Mouse (Mus musculus) ES-E14 (cell line): ENCODE measurements around the gene Paqr7. TPM values are rescaled to one million over a fixed set of nuclear protein-coding genes. Genes with fewer than 3 reads are reported as not detected.

Source experiments
- DNase-seq: peaks from one replicate; pipeline ENCODE4 v3.0.0-alpha.2; 2013; ENCODE audit warnings: low read depth, low spot score
- H3K27ac ChIP-seq: 2 replicates; pipeline ENCODE4 v1.5.1; 2012; ENCODE audit warnings: low read depth, mild to moderate bottlenecking, low read length, moderate library complexity, mixed read lengths; ENCODE audit not compliant: poor library complexity, insufficient read depth, severe bottlenecking
- H3K36me3 ChIP-seq: 2 replicates; pipeline ENCODE4 v1.6.1; 2012; ENCODE audit warnings: mild to moderate bottlenecking, low read length, moderate library complexity, mixed read lengths; ENCODE audit not compliant: control insufficient read depth, poor library complexity, insufficient read depth, severe bottlenecking
- H3K4me1 ChIP-seq, 2 experiments: fragments of 150-350 bp in 1 of 2; sonication (generic) in 1 of 2; 2 replicates each; pipeline ENCODE4 v1.6.1; 2012; ENCODE audit warnings: low read length in 2 of 2, mild to moderate bottlenecking in 1 of 2, mixed read lengths in 1 of 2; ENCODE audit not compliant: control insufficient read depth in 2 of 2, insufficient read depth in 2 of 2, poor library complexity in 1 of 2
- H3K4me3 ChIP-seq, 2 experiments: fragments of 150-350 bp in 1 of 2; sonication (generic) in 1 of 2; 2 replicates each; pipeline ENCODE4 v1.5.1; 2012; ENCODE audit warnings: low read length in 2 of 2, low read depth in 1 of 2, mild to moderate bottlenecking in 1 of 2, mixed read lengths in 1 of 2; ENCODE audit not compliant: insufficient read depth in 1 of 2, poor library complexity in 1 of 2, severe bottlenecking in 1 of 2
- H3K9ac ChIP-seq: 2 replicates; pipeline ENCODE4 v1.6.1; 2012; ENCODE audit warnings: low read depth, mild to moderate bottlenecking, low read length, mixed read lengths; ENCODE audit not compliant: poor library complexity, insufficient read depth, severe bottlenecking
- H3K9me3 ChIP-seq: fragments of 150-350 bp; sonication (generic); 2 replicates; pipeline ENCODE4 v1.6.1; 2012; ENCODE audit warnings: low read depth, mild to moderate bottlenecking, low read length; ENCODE audit not compliant: control insufficient read depth, insufficient read depth
- CHD2 ChIP-seq: IDR thresholded peaks from 2 replicates; pipeline ENCODE4 v1.6.1; 2014; ENCODE audit warnings: mild to moderate bottlenecking, low read depth, low read length, inconsistent platforms
- HCFC1 ChIP-seq: IDR thresholded peaks from 2 replicates; pipeline ENCODE4 v1.6.1; 2012; ENCODE audit warnings: low read length, inconsistent platforms, borderline replicate concordance; ENCODE audit not compliant: insufficient read depth
- MAFK ChIP-seq: IDR thresholded peaks from 2 replicates; pipeline ENCODE4 v1.6.1; 2014; ENCODE audit warnings: mild to moderate bottlenecking, low read depth, low read length, inconsistent platforms; ENCODE audit not compliant: insufficient read depth
- ZC3H11A ChIP-seq: IDR thresholded peaks from 2 replicates; pipeline ENCODE4 v1.6.1; 2012; ENCODE audit warnings: low read depth, mild to moderate bottlenecking, inconsistent platforms, low read length, borderline replicate concordance
- ZNF384 ChIP-seq: IDR thresholded peaks from 2 replicates; pipeline ENCODE4 v1.6.1; 2012; ENCODE audit warnings: low read depth, low read length, inconsistent platforms
- in situ Hi-C, 2 experiments: fragments of 600-800 bp; cut with MboI; formaldehyde crosslinking; loops; one replicate each; pipeline ENCODE4 v1.15.1; 2025; ENCODE audit warnings: low sequenced_read_pairs in 2 of 2, inconsistent platforms in 1 of 2; ENCODE audit not compliant: unreplicated experiment in 2 of 2
- total RNA-seq: library from RNA; depleted of rRNA; stranded (reverse); fragments of 300-350 nt; gene quantifications from 2 replicates; pipeline ENCODE4 v1.2.3, GENCODE M21; 2012

The Paqr7 gene
- total RNA-seq, 1 experiment = 4.8 TPM

DNA sequence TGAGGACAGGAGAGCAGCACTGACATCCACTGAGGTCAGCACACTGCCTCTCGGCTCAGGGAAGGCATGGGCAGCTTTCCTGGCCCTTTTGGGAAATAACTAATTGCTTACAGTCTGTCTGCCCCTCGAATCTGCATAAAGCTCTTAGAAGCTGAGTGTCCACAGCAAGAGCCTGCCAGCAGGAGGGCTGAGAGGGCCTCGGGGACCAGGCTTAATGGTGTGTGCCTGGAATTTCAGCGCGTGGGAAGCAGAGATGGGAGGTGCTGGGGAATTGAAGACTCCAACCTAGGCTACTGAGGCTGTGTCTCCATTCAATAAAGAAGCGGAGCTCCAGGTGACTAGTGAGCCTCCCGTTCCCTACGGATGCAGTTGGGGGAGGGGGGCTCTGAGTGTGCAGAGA is 22.3 kb upstream of the Paqr7 start:
- peaks cover 32% of the 10 kb centered on the region for H3K36me3 ChIP-seq
- H3K4me1 ChIP-seq = peaks cover 0 to 12% of the 10 kb centered on the region in 2 experiments; a peak in 3 of 4 replicates
- in situ Hi-C loops = no loop called here
- no peak for DNase-seq
- H3K4me3 ChIP-seq = no peak overlapping the region
- H3K9ac ChIP-seq = no peak overlapping the region
- H3K27ac ChIP-seq = no peak overlapping the region; the same call in 1 of the 2 replicates
- no peaks in the 10 kb centered on the region for H3K9me3 ChIP-seq
- TF ChIP-seq CHD2 (no peak), MAFK (no peak), ZC3H11A (no peak), ZNF384 (no peak), HCFC1 (no peak)

DNA sequence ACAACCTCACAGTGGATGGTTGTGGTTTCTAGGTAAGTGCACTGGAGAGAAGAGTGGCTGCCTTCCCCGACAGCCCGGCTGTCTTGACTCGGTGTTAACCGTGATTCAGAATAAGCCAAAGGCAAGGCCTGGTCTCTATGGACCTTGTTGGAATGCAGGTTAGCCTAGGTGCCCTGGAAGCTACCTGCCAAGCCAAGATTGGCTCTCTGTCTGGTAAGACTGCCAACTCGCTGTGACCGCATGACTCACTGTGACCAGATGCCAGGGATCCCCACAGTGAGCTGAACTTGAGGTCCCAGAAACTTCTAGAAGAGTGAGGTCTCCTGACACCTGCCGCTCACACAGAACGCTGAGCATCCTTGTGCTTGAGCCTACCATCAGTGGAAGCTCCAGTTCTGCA is 19.6 kb upstream of the Paqr7 start:
- H3K27ac ChIP-seq = no peak overlapping the region
- H3K9me3 ChIP-seq = no peaks in the 10 kb centered on the region
- H3K36me3 ChIP-seq = peaks cover 24% of the 10 kb centered on the region
- TF ChIP-seq MAFK (no peak), HCFC1 (no peak), CHD2 (no peak), ZNF384 (no peak), ZC3H11A (no peak)
- H3K4me1 ChIP-seq = peaks cover 0 to 15% of the 10 kb centered on the region in 2 experiments; a peak in 3 of 4 replicates
- H3K9ac ChIP-seq = no peak overlapping the region
- DNase-seq = no peak
- in situ Hi-C loops = loop anchor here in 1 of 2 experiments (5.0 kb wide), 1 partner anchor 70 kb away; no protein-coding TSS in a partner anchor
- no peak overlapping the region for H3K4me3 ChIP-seq

DNA sequence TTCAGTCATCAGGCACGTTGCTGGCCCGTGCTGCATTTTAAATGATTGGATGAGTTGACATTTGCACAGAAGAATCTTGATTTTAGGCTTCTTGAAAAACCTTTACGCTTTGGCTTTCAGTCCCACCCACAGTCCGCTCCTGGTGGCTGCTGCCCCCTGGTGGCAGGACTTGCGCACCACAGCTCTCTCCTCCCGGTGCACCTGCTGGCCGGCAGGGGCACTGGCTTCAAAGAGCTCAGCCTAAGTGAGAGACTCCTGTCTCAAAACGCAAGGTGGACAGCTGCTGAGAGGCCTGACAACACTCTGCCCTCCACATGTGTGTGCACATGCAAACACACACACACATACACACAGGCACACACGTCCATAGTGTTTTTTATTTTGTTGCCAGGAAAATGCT is 18.5 kb upstream of the Paqr7 start:
- H3K4me1 ChIP-seq = peaks cover 0 to 14% of the 10 kb centered on the region in 2 experiments; a peak in 3 of 4 replicates
- H3K9ac ChIP-seq = no peak overlapping the region
- peak; percentile 78 for DNase-seq
- in situ Hi-C loops = loop anchor here in 1 of 2 experiments (5.0 kb wide), 1 partner anchor 71 kb away; no protein-coding TSS in a partner anchor
- no peak overlapping the region for H3K27ac ChIP-seq
- TF ChIP-seq CHD2 = no peak
- peak; percentile 57; the same call in 1 of the 2 replicates for TF ChIP-seq ZNF384
- TF ChIP-seq HCFC1 = peak; percentile 66; the same call in 1 of the 2 replicates
- no peak for TF ChIP-seq MAFK
- TF ChIP-seq ZC3H11A = peak; percentile 94; the same call in 1 of the 2 replicates
- H3K4me3 ChIP-seq = no peak overlapping the region
- H3K9me3 ChIP-seq = no peaks in the 10 kb centered on the region
- peaks cover 19% of the 10 kb centered on the region for H3K36me3 ChIP-seq

DNA sequence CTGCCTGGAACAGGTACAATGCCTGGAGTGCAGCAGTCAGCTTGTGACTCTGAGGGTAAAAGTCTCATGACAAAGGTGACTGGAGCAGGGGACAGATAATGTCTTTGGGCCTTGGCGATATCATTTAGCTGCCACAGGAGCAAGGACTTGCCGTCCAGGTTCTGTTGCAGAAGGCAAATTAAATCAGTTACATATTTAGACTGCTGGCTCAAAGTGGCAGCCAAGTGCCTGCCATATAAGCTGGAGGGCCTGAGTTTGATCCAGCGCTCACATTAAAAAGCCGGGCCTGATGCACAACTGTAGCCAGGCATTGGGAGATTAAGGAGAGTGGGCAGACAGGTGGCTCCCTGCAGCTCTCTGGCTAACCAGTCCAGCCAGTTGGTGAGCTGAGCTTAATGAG is 16.7 kb upstream of the Paqr7 start:
- Histone ChIP-seq H3K4me3 (no peak overlapping the region), H3K9me3 (no peaks in the 10 kb centered on the region), H3K4me1 (peaks cover 0 to 9% of the 10 kb centered on the region in 2 experiments; a peak in 1 of 4 replicates), H3K27ac (no peak overlapping the region), H3K36me3 (peaks cover 6% of the 10 kb centered on the region; the same call in 1 of the 2 replicates), H3K9ac (no peak overlapping the region)
- in situ Hi-C loops = loop anchor here in 1 of 2 experiments (5.0 kb wide), 1 partner anchor 73 kb away; no protein-coding TSS in a partner anchor
- TF ChIP-seq MAFK = no peak
- no peak for TF ChIP-seq HCFC1
- no peak for TF ChIP-seq ZC3H11A
- no peak for TF ChIP-seq CHD2
- TF ChIP-seq ZNF384 = no peak
- DNase-seq = no peak

DNA sequence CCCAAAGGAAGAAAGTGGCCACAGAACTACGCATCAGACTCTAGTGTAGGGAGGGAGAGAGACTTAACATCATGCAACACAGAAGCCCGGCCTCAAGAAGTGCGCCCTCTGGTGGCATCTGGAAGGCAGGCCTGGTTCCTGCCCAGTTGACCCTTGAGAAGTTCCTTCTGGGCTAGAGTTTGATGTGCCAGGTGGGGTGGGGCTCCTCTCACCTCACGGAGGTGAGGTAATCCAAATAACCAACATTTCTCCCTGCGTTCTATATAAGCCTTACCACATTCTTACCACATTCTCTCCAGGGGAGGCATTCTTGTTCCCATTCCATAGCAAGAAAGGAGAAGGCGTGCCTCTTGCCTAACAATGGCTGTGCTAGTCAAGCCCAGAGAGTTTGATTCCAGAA is 15.6 kb upstream of the Paqr7 start:
- no peak for TF ChIP-seq MAFK
- TF ChIP-seq ZC3H11A = 0 out of 2 replicates have a peak, but pooled peaks have one; percentile 37
- peak; percentile 37; the same call in 1 of the 2 replicates for TF ChIP-seq HCFC1
- 0 out of 2 replicates have a peak, but pooled peaks have one; percentile 5 for TF ChIP-seq ZNF384
- H3K4me1 ChIP-seq = peaks cover 0 to 6% of the 10 kb centered on the region in 2 experiments; a peak in 1 of 4 replicates
- peak; percentile 94 for DNase-seq
- in situ Hi-C loops = no loop called here
- H3K9me3 ChIP-seq = no peaks in the 10 kb centered on the region
- peaks cover 4% of the 10 kb centered on the region; the same call in 1 of the 2 replicates for H3K36me3 ChIP-seq
- no peak overlapping the region for H3K9ac ChIP-seq
- no peak overlapping the region; the same call in 1 of the 2 replicates for H3K27ac ChIP-seq
- H3K4me3 ChIP-seq = no peak overlapping the region
